Mouse (Mus musculus) megakaryocyte, embryonic 14.5 days (primary cell): Measurements from ENCODE around the gene Asic2.

ENCODE experiments used
- FLI1 ChIP-seq: IDR thresholded peaks from 2 replicates; pipeline ENCODE4 v1.6.1; 2012; ENCODE audit warnings: low read length, inconsistent platforms, mixed read lengths
- GATA1 ChIP-seq: IDR thresholded peaks from 3 replicates; pipeline ENCODE4 v1.6.1; 2012; ENCODE audit warnings: mixed read lengths, low read length, inconsistent platforms, borderline replicate concordance

GRCm38 (mm10) chr11:81915501-81915900, 52.8 kb downstream of the Asic2 start:
- TF ChIP-seq GATA1 (no peak), FLI1 (no peak)
